Mouse (Mus musculus): ENCODE measurements at regions not wholly inside any gene's neighbourhood (a gene's known extent, or its start where the extent isn't known, plus 50 kb on each side); places are given as distances from the start of the nearest gene placed in this dataset.
A peak's percentile ranks its signal among the peaks of the same experiment; 100 is the strongest.

DNA sequence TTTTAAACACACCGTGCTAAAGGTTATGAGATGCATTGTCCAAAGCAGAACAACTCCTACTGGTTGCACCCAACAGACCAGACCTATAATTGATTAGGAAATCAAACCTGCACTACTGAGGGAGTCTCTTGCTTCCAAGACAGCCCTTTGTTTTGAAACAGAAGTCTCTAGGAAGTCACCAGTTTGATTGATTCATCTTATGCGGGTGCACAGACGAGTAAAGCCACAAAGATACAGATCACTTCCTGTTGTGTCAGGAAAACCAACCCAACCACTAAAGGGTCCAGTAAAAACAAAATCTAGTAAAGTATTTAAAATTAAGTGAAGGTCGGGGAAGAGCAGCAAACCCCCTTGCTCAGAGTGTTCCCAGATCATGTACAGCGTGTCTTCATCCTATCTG is 58.3 kb upstream of the N6amt1 start:
- ATAC-seq (ENCODE audit: poor library complexity, severe bottlenecking), result no peak

DNA sequence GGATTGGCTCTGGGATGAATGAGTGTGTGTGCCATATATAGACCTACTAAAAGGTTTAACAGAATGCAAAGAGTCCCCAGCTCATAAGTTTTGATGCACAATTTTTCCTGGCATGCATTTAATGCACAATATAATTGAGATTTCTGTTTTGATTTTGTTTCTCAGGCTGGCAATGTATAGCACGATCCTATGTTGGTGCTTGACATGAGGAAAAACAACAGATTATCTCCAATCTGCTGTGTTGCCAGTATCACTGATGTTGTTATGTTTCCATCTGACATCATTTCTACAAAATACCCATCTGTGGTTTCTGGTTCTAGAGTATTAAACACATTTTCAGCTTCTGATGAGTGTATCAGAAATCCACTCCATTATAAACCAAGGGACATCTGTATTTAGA is 61.2 kb upstream of the N6amt1 start:
- ATAC-seq (ENCODE audit: poor library complexity, severe bottlenecking), result no peak

DNA sequence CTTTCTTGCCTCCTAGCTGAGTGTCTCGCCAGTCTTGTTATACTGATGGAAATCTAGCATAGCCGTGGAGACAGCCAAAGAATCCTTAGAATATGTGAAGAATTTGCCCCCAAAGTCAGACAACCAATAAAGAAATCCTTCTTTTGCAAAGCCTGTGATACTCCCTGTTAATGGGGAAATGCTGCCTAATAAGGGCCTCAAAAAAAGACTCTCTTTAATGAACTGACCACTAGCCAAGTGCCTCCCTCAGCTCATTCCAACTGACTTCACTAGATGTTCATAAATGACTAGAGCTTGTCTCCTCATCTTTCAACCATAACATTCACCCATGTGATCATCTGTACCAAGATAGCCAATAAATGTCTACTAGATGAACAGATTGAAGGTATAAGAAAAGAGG is 62.3 kb upstream of the N6amt1 start:
- ATAC-seq (ENCODE audit: poor library complexity, severe bottlenecking), result no peak

DNA sequence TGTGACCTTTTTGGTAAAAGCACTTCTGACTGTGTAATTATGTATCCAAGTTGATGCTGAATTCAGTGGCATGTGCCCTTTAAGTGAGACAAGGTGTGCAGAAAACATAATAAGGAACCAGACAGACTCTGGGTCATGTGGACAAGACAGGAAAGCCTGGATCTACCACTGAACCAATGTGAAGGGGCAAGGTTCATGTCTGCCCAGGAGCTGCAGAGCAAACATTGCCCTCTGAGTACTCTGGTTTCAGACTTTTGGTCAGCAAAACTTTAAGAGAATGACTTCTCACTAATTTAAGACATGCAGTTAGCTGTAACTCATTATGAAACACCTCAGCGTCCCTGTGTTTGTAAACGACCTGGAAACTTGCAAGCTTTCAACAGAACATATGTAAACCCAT is 68.3 kb upstream of the N6amt1 start:
- ATAC-seq (ENCODE audit: poor library complexity, severe bottlenecking), result no peak

DNA sequence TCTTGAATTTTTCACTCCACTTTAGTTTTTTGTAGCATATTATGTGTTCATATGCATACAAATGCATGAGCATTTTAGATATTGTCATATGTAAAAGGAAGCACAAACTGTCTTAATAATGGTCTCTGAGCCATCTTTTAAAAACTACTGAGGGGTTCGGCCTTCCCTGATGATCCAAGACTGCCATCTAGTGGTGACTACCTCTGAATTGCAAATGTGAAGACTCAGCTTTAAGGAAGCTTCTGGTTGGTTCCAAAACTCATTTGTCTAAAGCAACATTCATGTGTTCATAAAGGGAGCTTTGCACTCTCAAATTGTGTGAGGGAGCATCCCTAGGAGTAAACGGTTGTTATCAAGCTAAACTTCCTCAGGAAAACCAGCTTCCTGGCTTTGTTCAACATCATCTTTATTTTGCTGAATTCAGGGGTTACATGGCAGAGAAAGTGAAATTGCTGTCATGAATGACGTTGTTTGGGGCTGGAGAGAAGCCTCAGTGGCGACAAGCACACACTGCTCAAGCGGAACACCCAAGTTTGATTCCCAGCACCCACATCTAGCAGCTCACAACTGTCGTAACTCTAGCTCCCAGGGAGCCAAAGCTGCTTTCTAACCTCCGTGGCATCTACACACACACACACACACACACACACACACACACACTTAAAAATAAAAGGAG is 69.0 kb upstream of the N6amt1 start:
- peak; percentile 74 for ATAC-seq (ENCODE audit: poor library complexity, severe bottlenecking)

DNA sequence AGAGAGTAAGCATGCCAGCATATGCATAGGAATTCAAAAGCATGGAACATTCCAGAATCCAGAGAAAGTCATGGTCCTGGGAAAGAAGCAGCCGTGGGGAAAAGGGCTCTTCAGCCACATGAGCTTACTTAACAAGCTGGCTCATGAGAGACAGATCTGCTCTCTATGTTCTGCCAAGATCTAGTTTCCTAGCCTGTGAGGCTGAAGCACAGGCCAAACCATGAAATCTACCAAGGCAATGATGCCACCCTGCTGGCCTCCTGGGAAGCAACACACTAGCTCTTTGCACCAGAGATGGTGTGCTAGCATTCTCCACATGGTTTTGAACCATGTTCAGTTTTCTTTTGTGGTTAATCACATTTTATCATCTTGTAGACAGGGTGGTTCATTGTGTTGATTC is 75.5 kb upstream of the N6amt1 start:
- ATAC-seq (ENCODE audit: poor library complexity, severe bottlenecking), result no peak

DNA sequence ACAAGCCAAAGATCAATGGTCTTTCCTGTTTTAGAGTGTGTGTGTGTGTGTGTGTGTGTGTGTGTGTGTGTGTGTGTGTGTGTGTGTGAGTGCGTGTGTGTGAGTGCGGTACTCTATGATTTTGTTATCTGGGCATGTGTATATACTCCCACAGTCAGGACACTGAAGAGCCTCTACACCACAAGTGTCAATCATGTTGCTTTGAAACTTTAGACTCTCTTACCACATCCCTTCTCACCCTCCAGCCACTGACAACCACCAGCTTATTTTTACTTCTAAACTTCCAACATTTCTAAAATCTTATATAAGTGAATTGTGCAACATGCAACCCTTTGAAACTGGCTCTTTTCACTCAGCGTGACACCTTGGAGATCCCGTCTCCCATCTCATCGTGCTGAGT is 81.6 kb upstream of the N6amt1 start:
- ATAC-seq (ENCODE audit: poor library complexity, severe bottlenecking), result no peak

DNA sequence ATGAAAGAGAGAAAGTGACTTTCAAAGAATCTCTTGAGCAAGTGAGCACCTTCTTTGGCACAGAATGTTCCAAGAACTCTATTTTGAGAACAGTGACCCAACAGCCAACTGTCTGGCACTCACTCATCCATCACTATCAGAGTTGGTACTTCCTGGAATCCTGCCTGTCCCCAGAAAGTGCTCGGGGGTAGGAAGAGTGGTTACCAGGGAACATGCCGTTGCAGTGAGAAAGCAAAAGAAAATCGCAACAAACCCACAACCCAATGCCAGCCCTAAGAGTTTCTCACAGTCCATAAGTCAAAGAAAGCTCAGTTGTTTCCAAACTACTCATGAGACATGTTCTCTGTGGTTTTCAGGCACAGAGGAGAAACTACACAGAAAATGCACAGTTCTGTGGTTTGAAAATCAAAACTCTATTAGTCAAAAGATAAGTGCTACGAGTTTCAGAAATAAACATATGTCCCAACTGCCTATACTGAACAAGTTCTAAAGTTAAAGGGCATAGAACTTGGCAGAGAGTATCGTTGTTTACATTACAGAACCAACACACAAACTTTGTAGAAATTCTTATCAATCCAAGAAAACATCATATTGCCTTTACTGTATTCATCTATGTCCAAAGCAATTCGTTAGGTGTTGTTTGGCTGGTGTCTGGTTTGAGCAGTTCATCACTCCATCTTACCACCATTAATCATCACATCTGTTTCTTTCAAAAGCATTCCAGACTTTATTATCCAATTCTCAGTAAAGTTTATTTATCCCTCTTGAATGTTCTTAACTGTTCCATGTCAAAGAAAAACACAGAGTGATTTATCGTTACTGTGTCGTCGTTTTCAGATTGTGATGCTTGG is 85.8 kb upstream of the N6amt1 start:
- no peak for ATAC-seq (ENCODE audit: poor library complexity, severe bottlenecking)

DNA sequence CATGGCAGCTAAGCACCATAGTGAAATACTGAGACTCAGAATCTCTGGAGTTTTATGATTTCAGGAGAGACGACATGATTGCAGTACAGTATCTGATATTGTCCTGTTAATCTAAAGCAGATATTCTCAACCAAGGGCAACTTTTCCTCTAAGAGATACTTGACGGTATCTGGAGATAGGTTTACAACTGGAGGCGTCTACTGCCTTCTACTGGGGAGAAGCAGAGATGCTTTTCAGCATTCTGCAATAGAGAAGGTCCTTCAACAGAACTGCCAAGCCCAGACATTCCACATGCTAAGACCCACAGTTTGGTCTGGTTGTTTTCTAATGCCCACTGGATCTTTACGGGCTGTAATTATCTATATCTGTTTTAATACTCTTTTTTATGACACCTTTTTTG is 86.5 kb upstream of the N6amt1 start:
- ATAC-seq (ENCODE audit: poor library complexity, severe bottlenecking), result no peak

DNA sequence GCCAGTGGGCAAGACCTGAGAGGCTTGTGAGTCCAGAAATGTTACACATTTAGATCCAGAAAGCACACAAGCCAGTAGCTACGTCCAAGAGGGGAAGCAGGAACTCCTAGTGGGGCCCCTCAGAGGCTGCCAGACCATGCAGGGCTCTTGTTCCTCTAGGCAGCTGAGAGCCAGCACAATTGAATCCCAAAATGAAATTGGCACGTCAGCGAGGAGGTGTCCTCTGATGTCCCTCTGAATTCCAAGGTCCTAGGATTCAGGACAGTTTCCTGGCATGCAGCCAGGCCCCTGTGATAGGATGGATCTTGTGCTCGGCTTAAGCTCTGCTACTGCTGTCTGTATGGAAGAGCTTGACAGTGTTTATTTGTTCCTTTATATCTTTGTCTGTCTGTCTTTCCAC is 90.4 kb upstream of the N6amt1 start:
- no peak for ATAC-seq (ENCODE audit: poor library complexity, severe bottlenecking)

DNA sequence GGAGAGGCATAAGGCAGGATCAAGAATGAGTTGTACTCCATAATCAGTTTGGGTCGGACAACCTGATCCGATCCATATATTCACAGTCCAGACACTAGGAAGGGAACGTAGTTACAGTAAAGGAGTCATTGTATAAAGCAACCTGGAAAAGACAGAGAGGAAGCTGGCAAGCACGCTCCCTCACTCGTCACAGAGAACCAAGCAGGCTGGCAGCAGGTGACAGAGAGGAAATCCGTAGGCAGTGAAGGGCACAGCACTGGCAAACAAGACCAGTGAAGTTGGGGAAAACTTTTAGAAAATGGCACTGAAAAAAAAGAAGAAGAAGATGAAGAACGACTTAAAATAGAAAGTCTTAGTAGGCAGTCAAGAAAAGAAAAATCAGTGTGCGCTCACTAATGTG is 90.9 kb upstream of the N6amt1 start:
- ATAC-seq (ENCODE audit: poor library complexity, severe bottlenecking), result no peak

DNA sequence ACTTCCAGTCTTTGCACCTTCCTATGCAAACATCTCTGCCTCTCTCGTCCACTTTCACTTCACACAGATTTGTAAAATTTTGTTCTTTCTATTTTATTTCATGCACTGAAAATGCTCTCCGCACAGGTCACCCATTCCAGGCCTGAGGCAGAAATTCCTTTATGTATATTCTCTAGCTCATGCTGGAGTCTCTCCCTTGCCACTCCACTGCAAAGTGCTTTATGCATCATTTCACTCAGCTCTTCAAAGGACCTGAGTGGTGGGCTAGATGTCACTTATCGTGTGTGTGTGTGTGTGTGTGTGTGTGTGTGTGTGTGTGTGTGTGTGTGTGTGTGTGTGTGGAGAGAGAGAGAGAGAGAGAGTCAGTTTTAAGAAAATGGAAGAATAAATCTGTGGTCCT is 91.5 kb upstream of the N6amt1 start:
- no peak for ATAC-seq (ENCODE audit: poor library complexity, severe bottlenecking)

DNA sequence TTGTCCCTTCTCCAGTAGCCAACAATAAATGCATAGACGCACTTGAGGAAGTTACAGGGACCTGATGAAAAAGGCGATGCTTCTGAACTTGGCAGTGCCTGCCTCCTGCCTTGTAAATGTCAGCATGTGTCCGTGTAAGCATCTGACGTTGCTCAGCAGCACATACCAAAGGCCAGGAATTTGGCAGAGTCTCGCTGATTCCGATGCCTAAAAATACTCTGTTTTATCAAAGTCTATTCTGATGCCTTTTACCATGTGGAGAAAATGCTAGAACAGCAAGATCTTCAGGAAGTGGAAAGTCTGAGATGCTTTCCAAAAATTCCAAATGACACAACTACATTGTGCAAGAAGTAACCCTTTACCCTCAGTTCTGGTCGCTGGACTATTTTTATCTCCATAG is 92.5 kb upstream of the N6amt1 start:
- no peak for ATAC-seq (ENCODE audit: poor library complexity, severe bottlenecking)

DNA sequence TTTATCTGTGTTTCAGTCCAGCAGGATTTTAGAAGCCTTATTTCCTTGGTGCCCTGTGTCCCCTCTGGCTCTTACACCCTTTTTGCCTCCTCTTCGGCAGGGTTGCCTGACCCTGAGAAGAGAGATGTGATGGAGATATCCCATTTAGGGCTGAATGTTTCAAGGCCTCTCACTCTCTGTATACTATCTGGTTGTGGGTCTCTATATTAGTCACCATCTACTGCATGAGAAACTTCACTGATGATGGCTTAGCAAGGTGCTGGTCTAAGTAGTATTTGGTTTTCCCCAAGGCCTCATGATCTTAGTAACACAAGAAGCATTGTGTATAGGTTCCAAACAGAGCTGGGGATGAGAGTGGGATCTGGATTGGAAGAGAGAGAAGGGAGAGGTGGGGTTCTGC is 99.2 kb upstream of the N6amt1 start:
- no peak for ATAC-seq (ENCODE audit: poor library complexity, severe bottlenecking)

DNA sequence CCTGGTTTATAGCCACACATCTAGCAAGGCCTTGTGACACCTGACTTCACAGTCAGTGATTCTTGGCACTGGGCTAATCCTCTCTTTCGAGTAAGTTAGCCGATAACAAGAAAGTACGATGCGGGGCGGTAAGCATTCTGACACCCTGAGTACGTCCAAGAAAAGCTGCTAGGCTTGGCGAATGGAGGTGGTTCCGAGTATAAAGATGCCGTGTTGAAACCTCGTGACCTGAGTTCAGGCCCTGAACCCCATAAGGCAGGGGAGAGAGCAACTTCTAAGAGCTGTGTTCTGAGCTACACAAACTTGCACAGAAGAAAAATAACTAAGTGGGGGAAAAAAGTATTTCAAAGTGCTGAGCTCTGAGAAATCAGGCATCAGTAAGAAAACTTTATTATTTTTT is 103.5 kb upstream of the N6amt1 start:
- ATAC-seq (ENCODE audit: poor library complexity, severe bottlenecking), result no peak

DNA sequence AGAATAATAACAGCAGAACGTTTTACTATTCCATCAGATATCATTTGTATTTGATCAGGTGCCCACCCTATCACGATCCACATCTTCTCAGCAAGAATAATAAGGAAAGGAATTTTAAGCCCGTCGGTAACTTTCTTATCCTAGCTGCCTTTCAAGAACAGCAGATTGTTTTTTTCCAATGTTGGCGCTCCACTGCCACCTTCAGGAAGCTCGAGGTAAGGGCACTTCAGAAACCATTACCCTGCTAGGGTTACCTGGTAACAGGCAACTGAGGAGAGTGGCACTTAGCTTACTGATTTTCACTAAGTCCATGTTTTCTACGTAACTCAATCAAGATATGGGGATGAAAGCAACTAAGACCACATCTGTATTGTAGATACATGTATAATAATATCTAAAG is 104.1 kb upstream of the N6amt1 start:
- ATAC-seq (ENCODE audit: poor library complexity, severe bottlenecking), result peak; percentile 51; the same call in 1 of the 2 replicates

DNA sequence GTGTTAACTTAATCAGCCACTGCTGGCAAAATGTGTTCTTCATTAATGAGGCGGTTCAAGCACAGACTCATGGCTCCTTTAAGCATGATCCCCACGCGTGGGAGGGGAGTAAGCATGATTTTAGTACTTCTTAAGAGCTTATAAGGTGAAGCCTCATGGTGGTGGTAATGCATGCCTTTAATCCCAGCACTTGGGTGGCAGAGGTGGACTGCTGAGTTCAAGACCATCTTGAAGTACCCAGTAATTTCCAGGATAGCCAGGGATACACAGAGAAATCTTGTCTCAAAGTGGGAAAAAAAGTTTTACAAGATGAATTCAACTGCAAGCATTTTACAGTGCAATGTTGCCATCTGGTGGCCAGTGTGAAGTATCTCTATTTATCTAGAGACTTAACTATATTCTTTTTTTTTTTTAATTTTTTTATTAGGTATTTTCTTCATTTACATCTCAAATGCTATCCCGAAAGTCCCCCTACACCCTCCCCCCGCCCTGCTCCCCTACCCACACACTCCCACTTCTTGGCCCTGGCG is 105.4 kb upstream of the N6amt1 start:
- ATAC-seq (ENCODE audit: poor library complexity, severe bottlenecking), result no peak

DNA sequence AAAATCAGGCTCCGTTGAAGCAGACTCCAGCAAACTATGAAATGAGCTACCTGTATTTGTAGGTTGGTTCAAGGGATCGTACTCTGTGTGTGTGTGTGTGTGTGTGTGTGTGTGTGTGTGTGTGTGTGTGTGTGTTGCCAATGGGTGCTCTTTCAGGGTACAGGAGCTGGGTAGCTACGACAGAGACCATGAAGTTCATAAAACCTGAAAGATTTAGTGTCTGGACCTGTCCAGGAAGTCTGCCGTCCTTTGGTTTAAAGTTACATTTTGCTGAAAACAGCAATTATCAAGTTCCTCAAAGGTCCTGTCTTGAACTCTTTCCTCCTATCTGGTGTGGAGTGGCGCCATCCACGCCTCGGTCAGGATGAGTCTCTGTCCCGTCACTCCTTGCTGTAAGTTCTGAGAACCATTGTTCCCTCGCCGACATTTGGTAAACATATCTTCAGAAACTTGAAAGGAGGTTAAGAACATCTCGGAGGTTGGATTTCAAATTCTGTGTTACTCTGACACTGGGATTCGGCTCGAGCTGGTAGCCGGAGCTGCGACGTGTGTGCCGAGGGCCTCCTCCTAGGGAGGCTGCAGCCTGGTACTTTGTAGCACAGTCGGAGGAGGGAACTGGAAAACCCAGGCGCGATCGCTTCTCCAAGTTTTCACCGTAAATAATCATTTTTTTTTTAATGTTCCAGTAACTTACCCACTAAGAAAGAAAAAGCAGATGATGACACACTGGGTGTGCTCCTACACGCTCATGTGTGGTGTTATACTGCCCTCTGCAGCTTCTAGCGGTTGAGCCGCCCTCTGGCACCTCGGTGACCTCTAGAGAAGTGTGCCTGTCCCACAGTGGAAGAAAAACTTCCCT is 107.8 kb upstream of the N6amt1 start:
- ATAC-seq (ENCODE audit: poor library complexity, severe bottlenecking), result no peak

DNA sequence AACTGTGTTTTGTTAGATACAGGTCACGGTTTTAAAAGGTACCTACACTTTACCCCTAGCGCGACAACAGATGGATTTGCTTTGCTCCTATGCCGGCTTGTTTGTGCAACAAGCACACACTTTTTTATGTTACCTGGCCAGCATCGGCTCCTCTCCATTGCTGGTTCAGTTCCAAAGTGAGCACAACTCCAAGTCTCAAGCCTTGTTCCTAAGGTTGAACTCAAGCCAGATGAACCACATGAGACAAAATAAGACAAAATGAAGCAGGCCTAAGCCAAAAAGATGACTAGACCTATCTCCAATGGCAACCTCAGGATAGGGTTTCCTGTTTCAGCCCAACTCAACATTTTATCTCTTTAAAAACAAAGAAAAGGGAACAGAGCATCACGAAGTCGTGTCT is 108.5 kb upstream of the N6amt1 start:
- ATAC-seq (ENCODE audit: poor library complexity, severe bottlenecking), result no peak

DNA sequence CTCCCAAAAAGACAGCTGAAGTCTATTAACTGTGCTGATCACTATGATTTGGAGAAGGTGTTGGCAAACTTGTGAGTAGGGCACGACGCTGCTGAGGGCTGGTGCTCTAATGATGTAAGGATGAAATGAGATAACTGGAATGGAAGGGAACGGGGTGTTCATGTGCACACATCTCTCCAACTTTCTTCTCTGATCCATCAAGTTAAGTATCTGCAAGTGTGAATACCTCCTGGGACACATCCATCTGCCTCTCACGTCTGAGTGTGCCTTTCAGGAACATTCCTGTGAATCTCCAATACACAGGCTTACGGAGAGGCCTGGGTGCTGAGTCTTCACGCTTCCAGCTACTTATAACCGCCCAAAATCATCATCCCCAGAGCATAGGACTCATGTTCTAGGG is 112.0 kb upstream of the N6amt1 start:
- ATAC-seq (ENCODE audit: poor library complexity, severe bottlenecking), result no peak

DNA sequence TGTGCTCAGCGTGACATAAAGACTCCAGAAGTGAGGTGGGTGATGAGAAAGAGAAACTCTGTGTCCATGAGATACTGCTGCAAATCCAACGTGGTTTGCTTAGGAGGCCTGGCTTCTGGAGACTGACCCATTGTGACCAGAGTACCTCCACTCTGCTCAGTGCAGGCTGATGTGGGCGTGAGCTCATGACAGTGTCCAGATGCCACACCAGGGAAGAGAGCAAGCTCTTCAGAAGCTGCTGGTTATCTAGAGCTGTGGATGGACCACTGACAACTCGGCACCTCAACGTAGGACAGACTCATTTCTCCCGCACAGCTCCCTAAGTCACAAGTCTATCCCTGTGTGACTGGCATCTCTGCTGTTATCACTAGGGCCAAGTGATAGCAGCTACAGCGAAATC is 114.9 kb upstream of the N6amt1 start:
- ATAC-seq (ENCODE audit: poor library complexity, severe bottlenecking), result no peak

Measured in megakaryocyte, adult 5-6 weeks (primary cell).